Mouse (Mus musculus) liver, embryonic 16.5 days (tissue): Measurements from ENCODE around the gene Filip1l. TPM values are rescaled to one million over a fixed set of nuclear protein-coding genes. Genes with fewer than 3 reads are reported as not detected.
"Not testable (repeated sequence)": the region's sequence is repeated elsewhere in the genome, so short reads cannot be mapped to it uniquely, and the experiment has no call there.

Source experiments
- ATAC-seq: fragments of 200-750 bp; cut with Nextera tagmentation; 2 replicates; pipeline ENCODE4 v1.8.0; 2017; ENCODE audit warnings: low read depth, mild to moderate bottlenecking, moderate number of reproducible peaks, moderate library complexity
- H3K27ac ChIP-seq: fragments of 300-500 bp; sonication (generic); 2 replicates; pipeline ENCODE4 v1.5.1; 2014; ENCODE audit warnings: mild to moderate bottlenecking, low read length
- H3K27me3 ChIP-seq: fragments of 300-500 bp; sonication (generic); 2 replicates; pipeline ENCODE4 v1.6.1; 2014; ENCODE audit warnings: low read depth, low read length, mixed read lengths; ENCODE audit not compliant: control insufficient read depth, insufficient read depth
- H3K36me3 ChIP-seq: fragments of 300-500 bp; sonication (generic); 2 replicates; pipeline ENCODE4 v1.6.1; 2014; ENCODE audit warnings: mild to moderate bottlenecking; ENCODE audit not compliant: control insufficient read depth, insufficient read depth
- H3K4me1 ChIP-seq: fragments of 300-500 bp; sonication (generic); 2 replicates; pipeline ENCODE4 v1.6.1; 2014; ENCODE audit warnings: low read depth, low read length, mixed read lengths; ENCODE audit not compliant: control insufficient read depth
- H3K4me2 ChIP-seq: fragments of 300-500 bp; sonication (generic); 2 replicates; pipeline ENCODE4 v1.6.1; 2014; ENCODE audit warnings: low read depth, low read length, mixed read lengths
- H3K4me3 ChIP-seq: fragments of 300-500 bp; sonication (generic); 2 replicates; pipeline ENCODE4 v1.5.1; 2014; ENCODE audit warnings: low read depth, mild to moderate bottlenecking, low read length
- H3K9ac ChIP-seq: fragments of 300-500 bp; sonication (generic); 2 replicates; pipeline ENCODE4 v1.6.1; 2014; ENCODE audit warnings: low read depth, low read length
- H3K9me3 ChIP-seq: fragments of 300-500 bp; sonication (generic); replicated peaks from 2 replicates; pipeline ENCODE4 v1.6.1; 2016; ENCODE audit warnings: low read length; ENCODE audit not compliant: control insufficient read depth
- WGBS: fragments of 180-500 bp; shearing (Covaris S2); extraction: QIAGEN DNeasy Blood & Tissue Kit; methylation state at CpG from one replicate; pipeline ENCODE4 v1.1.7; 2014; ENCODE audit not compliant: insufficient replicate concordance; 5-methylcytosine and 5-hydroxymethylcytosine counted together
- polyA plus RNA-seq: library from polyadenylated mRNA; unstranded; fragments of >200 nt; fragmentation: Nextera tagmentation; extraction: Ambion mirVana; gene quantifications from 2 replicates; pipeline ENCODE4 v1.2.1, GENCODE M21; 2015

Gene Filip1l
- polyA plus RNA-seq, 1 experiment from 2014 or later: 5.0 TPM

DNA sequence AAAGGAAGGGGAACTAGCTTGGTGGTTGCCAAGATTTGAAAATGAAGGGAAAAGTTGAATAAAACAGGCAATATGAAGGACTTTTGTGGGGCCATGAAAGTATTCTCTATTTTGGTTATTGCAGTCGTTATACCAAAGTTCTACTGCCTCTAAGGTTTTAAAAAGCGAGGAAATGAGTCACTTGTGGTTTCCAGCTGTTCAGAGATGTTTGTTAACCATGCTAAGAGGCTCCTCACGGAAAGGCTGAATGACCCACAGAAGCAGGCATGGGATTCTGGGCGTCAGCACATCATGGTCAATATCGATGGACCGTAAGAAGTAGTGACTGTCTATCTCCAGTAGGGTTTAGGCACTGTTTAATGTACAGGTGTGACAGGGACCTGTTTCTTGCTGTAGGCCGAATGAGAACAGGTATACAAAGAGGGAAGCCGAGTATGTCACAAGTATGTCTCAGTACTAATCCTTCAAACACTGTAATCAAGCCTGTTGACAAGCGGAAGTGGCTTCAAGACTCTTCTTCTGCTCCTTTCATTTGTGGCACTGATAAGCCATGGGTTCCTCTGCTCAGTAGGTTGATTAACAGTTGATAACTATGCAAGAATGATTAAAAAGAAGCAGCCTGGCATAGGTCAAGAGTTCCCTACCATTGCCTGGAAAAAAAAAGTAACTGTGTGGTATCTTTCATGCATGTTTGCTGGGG is 25.9 kb downstream of the Filip1l start:
- no peaks in the 10 kb centered on the region for H3K36me3 ChIP-seq
- H3K27me3 ChIP-seq: no peaks in the 10 kb centered on the region
- 52% methylated on average over 9 of the region's 9 CpGs for WGBS
- no peak overlapping the region for H3K9ac ChIP-seq
- ATAC-seq: no peak
- no peak overlapping the region for H3K4me2 ChIP-seq
- no peak overlapping the region for H3K27ac ChIP-seq
- no peaks in the 10 kb centered on the region for H3K4me1 ChIP-seq
- H3K9me3 ChIP-seq: no peaks in the 10 kb centered on the region
- H3K4me3 ChIP-seq: no peak overlapping the region

DNA sequence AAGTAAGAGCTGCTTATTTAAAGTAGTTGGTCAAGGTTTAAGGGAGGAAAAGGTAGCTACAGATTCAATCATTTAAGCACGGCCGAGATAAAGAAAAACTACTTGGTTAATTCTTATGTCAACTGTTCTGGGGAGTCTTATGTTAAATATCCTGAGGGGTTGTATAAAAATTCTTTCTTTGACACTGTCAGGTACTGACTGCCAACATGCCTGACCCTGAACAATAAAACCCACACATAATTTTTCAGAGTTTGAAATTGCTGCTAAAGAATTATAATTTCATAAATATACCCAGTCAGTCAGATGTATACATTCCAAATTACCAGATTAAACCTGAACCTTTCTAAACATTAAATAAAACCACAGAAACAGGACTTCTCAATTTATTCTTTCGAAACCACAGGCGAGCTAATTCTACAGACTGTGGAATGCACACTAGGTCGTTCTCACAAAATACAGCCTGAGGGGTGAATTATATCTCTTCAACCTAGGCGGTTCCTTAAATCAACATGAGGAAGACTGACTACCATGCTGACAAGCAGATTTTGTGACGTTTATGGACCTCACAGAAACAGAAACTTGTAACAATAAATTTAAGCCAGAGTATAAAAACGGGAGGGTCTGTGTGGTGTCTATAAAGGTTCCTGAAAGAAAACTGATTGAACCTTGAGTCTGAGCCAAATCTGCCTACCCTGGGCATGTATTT is 30.5 kb downstream of the Filip1l start:
- Histone ChIP-seq H3K36me3 (no peaks in the 10 kb centered on the region), H3K27me3 (no peaks in the 10 kb centered on the region), H3K27ac (no peak overlapping the region), H3K4me3 (no peak overlapping the region), H3K4me1 (no peaks in the 10 kb centered on the region), H3K9me3 (no peaks in the 10 kb centered on the region), H3K9ac (no peak overlapping the region), H3K4me2 (no peak overlapping the region)
- no peak for ATAC-seq
- 59% methylated on average over 8 of the region's 8 CpGs for WGBS

DNA sequence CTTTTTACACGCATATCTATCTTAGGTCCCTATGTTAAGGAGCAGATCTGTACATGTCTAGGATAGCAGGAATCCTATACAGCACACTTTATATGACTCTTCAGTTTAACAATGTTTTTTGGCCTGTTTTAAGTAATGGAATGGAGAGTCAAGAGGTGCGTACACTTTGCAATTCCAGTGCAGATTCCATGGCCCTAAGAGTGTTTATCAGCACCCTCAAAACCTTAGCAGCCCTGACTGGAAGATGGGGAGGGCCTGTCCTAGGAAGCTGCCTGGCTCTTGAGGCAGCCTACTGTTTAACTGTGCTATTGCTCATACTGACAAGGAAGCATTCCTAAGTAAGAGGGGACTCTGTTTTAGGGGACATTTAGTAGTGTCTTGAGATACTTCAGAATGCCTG is 31.4 kb downstream of the Filip1l start:
- no peak overlapping the region for H3K27ac ChIP-seq
- no peaks in the 10 kb centered on the region for H3K4me1 ChIP-seq
- H3K4me3 ChIP-seq: no peak overlapping the region
- H3K9ac ChIP-seq: no peak overlapping the region
- no peak overlapping the region for H3K4me2 ChIP-seq
- H3K27me3 ChIP-seq: no peaks in the 10 kb centered on the region
- no peaks in the 10 kb centered on the region for H3K36me3 ChIP-seq
- no peak for ATAC-seq
- no peaks in the 10 kb centered on the region for H3K9me3 ChIP-seq
- 77% methylated on average over 2 of the region's 2 CpGs for WGBS

DNA sequence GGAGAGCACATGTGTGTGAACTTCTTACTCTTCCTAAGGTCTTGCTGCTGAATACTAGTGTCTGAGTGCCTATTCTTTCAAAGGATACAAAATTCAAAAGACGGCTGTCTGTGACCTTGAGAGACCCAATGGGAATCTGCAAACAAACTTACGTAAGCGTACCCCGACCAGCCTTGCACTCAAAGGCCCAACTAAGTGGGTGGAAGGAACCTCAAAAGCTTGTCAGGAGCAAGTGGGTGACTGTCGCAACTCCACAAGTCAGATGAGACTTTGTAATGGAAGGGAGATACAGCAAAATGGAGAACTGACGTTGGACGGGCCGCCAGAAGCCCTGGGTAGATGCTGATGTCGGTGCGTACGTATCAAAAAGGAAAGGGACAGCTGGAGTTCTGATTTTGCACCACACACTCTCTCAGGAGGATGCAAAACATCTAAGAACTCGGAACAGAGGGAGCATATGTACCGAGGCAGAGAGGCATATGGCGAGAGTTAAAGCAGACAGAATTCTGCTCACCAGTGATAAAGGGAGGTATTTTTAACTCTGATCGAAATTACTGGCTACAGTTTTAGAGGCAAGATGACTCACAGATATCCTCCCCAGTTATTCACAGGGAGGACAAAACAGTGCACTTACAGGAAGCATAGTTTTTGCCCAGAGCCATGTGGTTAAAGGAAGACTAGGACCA is 36.8 kb downstream of the Filip1l start:
- 70% methylated on average over 15 of the region's 15 CpGs for WGBS
- Histone ChIP-seq H3K9ac (no peak overlapping the region), H3K4me1 (no peaks in the 10 kb centered on the region)

DNA sequence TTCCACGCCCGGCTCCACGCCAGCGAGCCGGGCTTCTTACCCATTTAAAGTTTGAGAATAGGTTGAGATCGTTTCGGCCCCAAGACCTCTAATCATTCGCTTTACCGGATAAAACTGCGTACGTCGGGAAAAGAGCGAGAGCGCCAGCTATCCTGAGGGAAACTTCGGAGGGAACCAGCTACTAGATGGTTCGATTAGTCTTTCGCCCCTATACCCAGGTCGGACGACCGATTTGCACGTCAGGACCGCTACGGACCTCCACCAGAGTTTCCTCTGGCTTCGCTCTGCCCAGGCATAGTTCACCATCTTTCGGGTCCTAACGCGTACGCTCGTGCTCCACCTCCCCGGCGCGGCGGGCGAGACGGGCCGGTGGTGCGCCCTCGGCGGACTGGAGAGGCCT is 38.3 kb downstream of the Filip1l start:
- H3K9ac ChIP-seq, H3K27ac ChIP-seq, H3K9me3 ChIP-seq, H3K4me1 ChIP-seq, H3K4me2 ChIP-seq, ATAC-seq, H3K27me3 ChIP-seq, H3K36me3 ChIP-seq, H3K4me3 ChIP-seq: not testable (repeated sequence)
- WGBS: 32% methylated on average over 24 of the region's 39 CpGs

More for the DNA sequence above, 36.8 kb downstream of the Filip1l start:
- no peak overlapping the region for H3K4me3 ChIP-seq
- H3K27me3 ChIP-seq: no peaks in the 10 kb centered on the region
- H3K36me3 ChIP-seq: no peaks in the 10 kb centered on the region
- no peaks in the 10 kb centered on the region for H3K9me3 ChIP-seq
- no peak overlapping the region for H3K27ac ChIP-seq
- no peak for ATAC-seq
- H3K4me2 ChIP-seq: no peak overlapping the region

DNA sequence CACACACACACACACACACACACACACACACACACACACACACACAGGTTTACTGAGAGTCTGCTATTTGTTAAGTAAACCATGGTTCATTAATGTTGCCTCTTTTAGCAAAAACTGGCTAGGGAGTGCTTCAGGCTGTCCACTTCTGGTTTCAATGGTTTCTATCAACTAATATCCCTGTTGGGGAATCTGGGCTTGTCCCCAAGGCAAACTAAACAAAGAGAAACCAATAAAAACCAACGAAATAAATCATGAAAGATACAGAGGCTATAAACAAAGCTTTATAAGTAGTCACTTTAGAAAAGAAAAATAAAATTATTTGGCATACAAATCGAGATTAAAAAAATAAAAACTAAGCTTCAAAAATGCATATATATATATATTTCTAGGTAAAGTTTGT is 39.6 kb downstream of the Filip1l start:
- no peaks in the 10 kb centered on the region for H3K36me3 ChIP-seq
- H3K4me2 ChIP-seq: no peak overlapping the region
- H3K27me3 ChIP-seq: no peaks in the 10 kb centered on the region
- ATAC-seq: no peak
- H3K9me3 ChIP-seq: no peaks in the 10 kb centered on the region
- no peaks in the 10 kb centered on the region for H3K4me1 ChIP-seq
- no peak overlapping the region for H3K4me3 ChIP-seq
- no peak overlapping the region for H3K27ac ChIP-seq
- WGBS: 54% methylated on average over 2 of the region's 2 CpGs
- no peak overlapping the region for H3K9ac ChIP-seq

DNA sequence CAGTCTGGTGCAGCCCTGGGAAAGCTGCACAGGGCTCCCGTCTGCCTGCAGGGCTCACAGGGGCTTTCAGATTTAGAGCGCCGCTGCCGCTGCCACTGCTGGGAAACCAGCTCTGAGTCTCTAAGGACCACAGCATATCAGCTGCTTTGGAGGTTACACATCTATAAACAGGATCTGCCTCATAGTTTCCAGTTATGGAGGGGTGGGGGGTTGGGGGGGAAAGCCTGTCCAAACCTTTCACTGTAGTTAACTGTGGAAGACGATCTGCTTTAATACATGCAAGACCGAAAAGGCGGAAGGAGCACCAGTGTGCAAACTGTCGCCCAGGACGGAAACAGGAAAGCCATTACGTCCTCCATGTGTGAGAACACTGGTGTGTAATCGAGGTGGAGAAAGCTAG is 40.3 kb downstream of the Filip1l start:
- ATAC-seq: no peak
- no peak overlapping the region for H3K4me3 ChIP-seq
- H3K4me1 ChIP-seq: no peaks in the 10 kb centered on the region
- H3K36me3 ChIP-seq: no peaks in the 10 kb centered on the region
- WGBS: 65% methylated on average over 11 of the region's 11 CpGs
- H3K4me2 ChIP-seq: no peak overlapping the region
- no peak overlapping the region for H3K27ac ChIP-seq
- H3K27me3 ChIP-seq: no peaks in the 10 kb centered on the region
- no peaks in the 10 kb centered on the region for H3K9me3 ChIP-seq
- no peak overlapping the region for H3K9ac ChIP-seq

DNA sequence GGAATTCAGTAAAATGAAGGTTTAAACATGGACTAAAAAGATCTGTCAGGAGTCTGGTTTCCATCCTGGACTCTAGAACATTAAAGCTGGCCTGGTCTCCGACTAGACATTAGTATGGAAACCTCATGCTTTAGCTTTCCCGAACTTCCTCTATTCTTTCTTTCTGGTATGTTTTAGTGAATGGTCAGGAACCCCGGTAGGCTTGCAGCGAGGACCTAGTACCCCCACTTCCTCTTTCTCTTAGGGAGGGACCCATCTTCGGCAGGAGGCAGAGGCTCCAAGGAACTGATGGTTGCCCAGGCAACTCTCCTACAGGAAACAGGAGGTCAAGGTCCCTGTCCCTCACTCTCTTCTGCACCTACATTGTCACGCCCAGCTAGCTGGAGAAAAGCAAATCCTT is 43.4 kb downstream of the Filip1l start:
- Histone ChIP-seq H3K4me2 (no peak overlapping the region), H3K4me1 (no peaks in the 10 kb centered on the region), H3K9ac (no peak overlapping the region), H3K36me3 (no peaks in the 10 kb centered on the region), H3K4me3 (no peak overlapping the region), H3K27me3 (no peaks in the 10 kb centered on the region), H3K9me3 (no peaks in the 10 kb centered on the region), H3K27ac (no peak overlapping the region)
- ATAC-seq: no peak
- WGBS: 27% methylated on average over 6 of the region's 6 CpGs

DNA sequence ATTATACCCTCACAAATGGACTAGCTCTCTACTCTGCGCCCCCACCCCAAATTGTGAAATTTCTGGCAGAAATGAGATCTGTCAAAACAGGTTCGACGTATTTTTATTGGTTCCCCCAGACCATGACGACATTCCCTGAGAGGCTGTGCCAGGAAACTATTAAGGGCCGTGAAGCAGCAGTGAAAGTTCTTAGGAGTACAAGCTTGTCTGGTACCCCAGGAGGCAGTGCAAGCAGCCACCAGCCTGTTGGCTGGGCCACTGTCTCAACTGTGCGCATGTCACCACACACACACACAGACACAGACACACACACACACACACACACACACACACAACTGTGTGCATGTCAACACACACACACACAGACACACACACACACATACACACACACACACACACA is 45.0 kb downstream of the Filip1l start:
- Histone ChIP-seq H3K4me2 (no peak overlapping the region), H3K9me3 (no peaks in the 10 kb centered on the region), H3K4me1 (no peaks in the 10 kb centered on the region), H3K9ac (no peak overlapping the region), H3K4me3 (no peak overlapping the region), H3K36me3 (no peaks in the 10 kb centered on the region), H3K27me3 (no peaks in the 10 kb centered on the region), H3K27ac (no peak overlapping the region)
- 68% methylated on average over 6 of the region's 6 CpGs for WGBS
- ATAC-seq: no peak
